Mouse (Mus musculus) megakaryocyte, embryonic 14.5 days (primary cell): ENCODE data around the gene Kcnt2.

Source experiments
- FLI1 ChIP-seq: IDR thresholded peaks from 2 replicates; pipeline ENCODE4 v1.6.1; 2012; ENCODE audit warnings: low read length, inconsistent platforms, mixed read lengths
- GATA1 ChIP-seq: IDR thresholded peaks from 3 replicates; pipeline ENCODE4 v1.6.1; 2012; ENCODE audit warnings: mixed read lengths, low read length, inconsistent platforms, borderline replicate concordance

DNA sequence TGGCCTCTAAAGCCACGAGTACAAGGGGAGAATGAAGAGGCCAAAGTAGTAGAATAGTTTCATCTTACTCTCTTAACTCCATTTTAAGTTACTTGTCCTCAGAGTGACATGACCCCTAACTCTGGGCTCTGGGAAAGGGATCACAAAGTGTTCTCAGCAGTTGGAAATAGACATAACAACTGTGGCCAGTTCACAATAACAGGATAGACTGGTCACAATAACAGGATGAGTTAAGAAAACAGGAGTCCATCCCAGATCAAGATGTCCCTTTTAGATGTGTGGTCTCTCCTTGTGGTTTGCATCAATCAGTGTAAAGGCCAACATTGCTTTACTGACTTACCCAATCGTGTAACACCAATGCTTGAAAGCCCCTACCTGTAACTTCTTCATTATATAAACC lies 132.8 kb downstream of the Kcnt2 start:
- TF ChIP-seq GATA1 (no peak), FLI1 (no peak)
